Mouse (Mus musculus) spleen, adult 2 months (tissue): ENCODE measurements at regions not wholly inside any gene's neighbourhood (a gene's known extent, or its start where the extent isn't known, plus 50 kb on each side); places are given as distances from the start of the nearest gene placed in this dataset.

Source experiments
- DNase-seq, 2 experiments: peaks; one replicate each; pipeline versions ENCODE4 v3.0.0 to v3.0.0-alpha.2; 2012 to 2021; ENCODE audit warnings: low spot score in 2 of 2, low read depth in 1 of 2
- H3K27ac ChIP-seq: fragments of 200-500 bp; 2 replicates; pipeline ENCODE4 v1.5.1; 2012; ENCODE audit warnings: low read length, inconsistent platforms; ENCODE audit not compliant: insufficient read depth
- H3K27me3 ChIP-seq: fragments of 200-500 bp; 2 replicates; pipeline ENCODE4 v1.6.1; 2012; ENCODE audit warnings: mild to moderate bottlenecking, moderate library complexity, low read length, inconsistent platforms; ENCODE audit not compliant: control insufficient read depth, insufficient read depth
- H3K36me3 ChIP-seq: fragments of 200-500 bp; 2 replicates; pipeline ENCODE4 v1.6.1; 2012; ENCODE audit warnings: mild to moderate bottlenecking, low read length, inconsistent platforms; ENCODE audit not compliant: control insufficient read depth, insufficient read depth
- H3K4me1 ChIP-seq: fragments of 200-500 bp; 2 replicates; pipeline ENCODE4 v1.6.1; 2011; ENCODE audit warnings: inconsistent platforms; ENCODE audit not compliant: control insufficient read depth, insufficient read depth, insufficient read length
- H3K4me3 ChIP-seq: fragments of 200-500 bp; 2 replicates; pipeline ENCODE4 v1.5.1; 2011; ENCODE audit warnings: mild to moderate bottlenecking, inconsistent platforms; ENCODE audit not compliant: insufficient read depth, insufficient read length; ENCODE audit errors: extremely low read depth
- CTCF ChIP-seq: fragments of 200-500 bp; IDR thresholded peaks from 2 replicates; pipeline ENCODE4 v1.5.1; 2011; ENCODE audit warnings: mild to moderate bottlenecking, inconsistent platforms; ENCODE audit not compliant: insufficient read depth, insufficient read length, insufficient replicate concordance; ENCODE audit errors: extremely low read depth
- POLR2A ChIP-seq: fragments of 200-500 bp; IDR thresholded peaks from 2 replicates; pipeline ENCODE4 v1.6.1; 2011; ENCODE audit warnings: low read depth, low read length, inconsistent platforms
- WGBS: fragments of 180-500 bp; shearing (Covaris S2); methylation state at CpG from one replicate; pipeline ENCODE4 v1.1.7; 2018; 5-methylcytosine and 5-hydroxymethylcytosine counted together

- Histone ChIP-seq H3K4me1 (no peaks in the 10 kb centered on the region), H3K4me3 (no peak overlapping the region), H3K36me3 (no peaks in the 10 kb centered on the region), H3K27me3 (no peaks in the 10 kb centered on the region), H3K27ac (no peak overlapping the region)
- DNase-seq = no peak
- 83% methylated on average over 3 of the region's 3 CpGs for WGBS
- TF ChIP-seq POLR2A = no peak
- no peak for TF ChIP-seq CTCF
Measured at GRCm38 (mm10) chr2:133338150-133338549, 213.8 kb upstream of the Bmp2 start.

- no peak for DNase-seq
- H3K27me3 ChIP-seq = no peaks in the 10 kb centered on the region
- no peaks in the 10 kb centered on the region for H3K4me1 ChIP-seq
- H3K4me3 ChIP-seq = no peak overlapping the region
- no peak overlapping the region for H3K27ac ChIP-seq
- WGBS = 75% methylated on average over 4 of the region's 4 CpGs
- no peak for TF ChIP-seq CTCF
- no peak for TF ChIP-seq POLR2A
- H3K36me3 ChIP-seq = no peaks in the 10 kb centered on the region
Measured at GRCm38 (mm10) chr2:133341352-133341751, 210.6 kb upstream of the Bmp2 start.

- TF ChIP-seq POLR2A (no peak), CTCF (no peak)
- Histone ChIP-seq H3K27me3 (no peaks in the 10 kb centered on the region), H3K27ac (no peak overlapping the region), H3K4me1 (no peaks in the 10 kb centered on the region), H3K4me3 (no peak overlapping the region), H3K36me3 (no peaks in the 10 kb centered on the region)
- WGBS = 77% methylated on average over 12 of the region's 12 CpGs
- no peak for DNase-seq
Measured at GRCm38 (mm10) chr2:133345964-133346788, 205.8 kb upstream of the Bmp2 start.

- Histone ChIP-seq H3K27me3 (no peaks in the 10 kb centered on the region), H3K27ac (no peak overlapping the region), H3K4me3 (no peak overlapping the region), H3K36me3 (no peaks in the 10 kb centered on the region), H3K4me1 (no peaks in the 10 kb centered on the region)
- no peak for DNase-seq
- TF ChIP-seq POLR2A (no peak), CTCF (no peak)
- WGBS = 51% methylated on average over 4 of the region's 4 CpGs
Measured at GRCm38 (mm10) chr2:133346789-133347424, 205.1 kb upstream of the Bmp2 start.

- no peak for TF ChIP-seq POLR2A
- TF ChIP-seq CTCF = no peak
- Histone ChIP-seq H3K27me3 (no peaks in the 10 kb centered on the region), H3K4me3 (no peak overlapping the region), H3K27ac (no peak overlapping the region), H3K36me3 (no peaks in the 10 kb centered on the region), H3K4me1 (no peaks in the 10 kb centered on the region)
- no peak for DNase-seq
- WGBS = 46% methylated on average over 3 of the region's 3 CpGs
Measured at GRCm38 (mm10) chr2:133351306-133351705, 200.7 kb upstream of the Bmp2 start.

- H3K36me3 ChIP-seq = no peaks in the 10 kb centered on the region
- H3K27me3 ChIP-seq = no peaks in the 10 kb centered on the region
- H3K27ac ChIP-seq = no peak overlapping the region
- WGBS = 89% methylated on average over 3 of the region's 3 CpGs
- TF ChIP-seq POLR2A = no peak
- H3K4me3 ChIP-seq = no peak overlapping the region
- no peak for DNase-seq
- H3K4me1 ChIP-seq = no peaks in the 10 kb centered on the region
Measured at GRCm38 (mm10) chr2:133352800-133353199, 199.2 kb upstream of the Bmp2 start.

GRCm38 (mm10) chr2:133362693-133363443, 189.1 kb upstream of the Bmp2 start:
- no peak for DNase-seq
- WGBS = 79% methylated on average over 4 of the region's 4 CpGs
- H3K27ac ChIP-seq = no peak overlapping the region
- no peak for TF ChIP-seq POLR2A
- no peak for TF ChIP-seq CTCF
- H3K36me3 ChIP-seq = no peaks in the 10 kb centered on the region
- H3K27me3 ChIP-seq = no peaks in the 10 kb centered on the region
- H3K4me3 ChIP-seq = no peak overlapping the region
- H3K4me1 ChIP-seq = no peaks in the 10 kb centered on the region
